Mouse (Mus musculus) urinary bladder, postnatal 14 days (tissue): ENCODE results near the gene Stmn1.
A peak's percentile ranks its signal among the peaks of the same experiment; 100 is the strongest.
"Not testable (repeated sequence)": the region's sequence is repeated elsewhere in the genome, so short reads cannot be mapped to it uniquely, and the experiment has no call there.

Experiments
- DNase-seq: peaks from one replicate; pipeline ENCODE4 v3.0.0; 2021; ENCODE audit warnings: low spot score

Gene Stmn1

DNA sequence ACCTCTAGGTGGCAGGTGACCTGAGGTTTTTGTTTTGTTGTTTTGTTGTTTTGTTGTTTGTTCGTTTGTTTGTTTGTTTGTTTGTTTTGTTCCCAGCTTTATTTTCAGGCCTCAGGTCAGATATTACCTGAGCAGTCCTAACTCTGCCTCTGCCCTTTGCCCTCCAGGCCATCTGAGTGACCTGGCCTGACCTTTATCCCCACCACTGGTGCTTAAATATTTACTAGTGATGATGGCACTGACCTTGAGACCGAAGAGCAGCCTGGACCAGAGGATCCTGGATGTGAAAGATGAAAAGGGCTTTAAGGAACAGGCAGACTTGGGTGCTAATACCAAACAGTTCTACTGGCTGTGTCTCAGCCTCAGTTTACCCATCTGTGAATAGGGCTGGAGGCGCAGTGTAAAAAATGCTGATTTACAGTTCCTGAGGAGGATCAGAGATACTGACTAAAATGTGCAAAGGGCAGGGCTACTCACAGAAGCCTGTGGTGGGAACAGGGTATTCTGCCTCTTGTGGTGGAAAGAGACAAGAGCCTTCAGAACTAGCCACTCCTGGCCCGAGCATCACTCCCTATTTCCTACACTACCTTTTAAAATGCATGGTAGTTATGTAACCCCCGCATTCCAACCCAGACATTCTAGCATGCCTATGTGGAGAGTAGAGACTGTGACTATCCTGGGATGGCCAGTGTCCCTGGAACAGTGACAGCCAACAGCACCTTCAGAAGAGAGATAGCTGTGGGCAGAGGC is 17.2 kb downstream of the Stmn1 start:
- DNase-seq, result no peak

DNA sequence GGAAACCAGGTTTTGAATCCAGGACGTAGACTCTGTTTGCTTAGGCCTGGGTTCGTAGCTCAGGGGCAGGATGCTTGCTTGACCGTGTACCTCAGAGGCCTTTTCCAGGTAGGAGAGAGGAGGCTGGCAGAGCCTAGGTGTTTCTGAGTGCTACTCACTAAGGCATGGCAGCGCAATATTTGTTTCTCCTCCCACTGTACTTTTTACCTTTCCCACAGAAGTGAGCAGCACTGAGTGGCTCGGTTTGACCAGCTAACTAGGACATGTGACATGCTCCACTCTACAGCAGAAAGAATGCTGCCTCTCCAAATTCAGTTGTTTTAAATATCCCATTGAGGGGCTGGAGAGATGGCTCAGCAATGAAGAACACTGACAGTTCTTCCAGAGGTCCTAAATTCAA is 20.1 kb downstream of the Stmn1 start:
- no peak for DNase-seq

DNA sequence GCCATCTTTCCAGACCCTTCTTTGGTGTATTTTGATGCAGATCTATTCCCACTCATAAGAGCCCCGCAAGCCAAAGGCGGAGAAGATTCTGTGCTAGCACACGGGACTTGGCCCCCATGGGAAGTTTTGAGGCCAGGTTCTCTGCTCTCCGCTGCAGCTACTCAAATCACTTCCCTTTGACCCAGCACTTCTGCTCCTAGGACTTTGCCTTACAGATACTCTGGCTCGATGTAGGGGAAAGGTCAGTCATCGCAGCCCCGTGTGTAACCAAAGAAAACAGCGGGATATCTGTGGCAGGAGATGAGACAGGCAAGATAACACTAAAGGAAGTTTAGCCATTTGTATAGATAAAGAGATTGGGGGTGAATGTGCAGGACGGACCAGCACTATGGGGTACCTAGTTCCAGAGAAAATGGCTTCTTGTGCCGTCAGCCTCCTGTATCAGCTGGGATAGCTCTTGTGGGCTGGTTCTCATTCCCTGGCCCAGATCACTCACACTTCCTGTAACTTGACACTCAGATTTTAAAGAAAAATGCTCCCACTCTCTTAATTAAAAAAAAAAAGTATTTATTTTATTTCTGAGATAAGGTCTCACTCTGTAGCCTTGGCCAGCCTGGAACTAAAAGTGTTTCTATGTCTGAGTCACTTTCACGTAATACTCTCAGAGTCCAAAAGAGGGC is 22.0 kb downstream of the Stmn1 start:
- no peak for DNase-seq

DNA sequence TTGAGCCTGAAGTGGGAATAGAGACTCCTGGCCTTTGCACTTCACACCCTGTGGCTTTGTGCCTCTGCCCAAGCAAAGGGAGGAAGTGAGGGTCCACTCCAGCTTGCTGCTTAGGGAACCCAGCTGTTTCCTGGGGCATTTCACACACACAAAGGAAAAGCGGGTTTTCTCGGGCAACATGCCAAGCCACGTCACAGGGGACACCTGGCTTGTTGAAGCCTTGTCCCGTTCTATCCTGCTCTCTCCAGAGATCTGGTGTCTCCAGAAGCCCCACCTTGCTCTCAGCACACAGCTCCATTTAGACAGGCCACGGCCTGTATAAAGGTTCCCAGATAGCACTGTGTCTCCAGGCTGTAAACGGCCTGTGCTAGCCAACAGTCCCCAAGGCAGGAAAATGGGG is 23.6 kb downstream of the Stmn1 start:
- peak; percentile 81 for DNase-seq

DNA sequence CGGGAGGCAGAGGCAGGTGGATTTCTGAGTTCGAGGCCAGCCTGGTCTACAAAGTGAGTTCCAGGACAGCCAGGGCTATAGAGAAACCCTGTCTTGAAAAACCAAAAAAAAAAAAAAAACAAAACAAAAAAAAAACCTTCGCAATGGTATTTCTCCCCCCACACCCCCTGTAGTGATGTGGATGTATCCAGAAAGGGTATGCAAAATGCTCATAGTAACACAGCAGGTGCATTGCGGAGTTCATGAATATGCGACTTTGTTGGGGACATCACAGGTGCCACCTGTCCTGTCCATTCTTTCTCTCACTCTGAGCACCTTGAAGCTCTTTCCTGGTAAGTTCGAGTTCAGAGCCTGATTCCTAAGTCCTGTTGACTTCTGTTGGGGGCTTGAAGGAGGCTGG is 26.0 kb downstream of the Stmn1 start:
- DNase-seq, result not testable (repeated sequence)

DNA sequence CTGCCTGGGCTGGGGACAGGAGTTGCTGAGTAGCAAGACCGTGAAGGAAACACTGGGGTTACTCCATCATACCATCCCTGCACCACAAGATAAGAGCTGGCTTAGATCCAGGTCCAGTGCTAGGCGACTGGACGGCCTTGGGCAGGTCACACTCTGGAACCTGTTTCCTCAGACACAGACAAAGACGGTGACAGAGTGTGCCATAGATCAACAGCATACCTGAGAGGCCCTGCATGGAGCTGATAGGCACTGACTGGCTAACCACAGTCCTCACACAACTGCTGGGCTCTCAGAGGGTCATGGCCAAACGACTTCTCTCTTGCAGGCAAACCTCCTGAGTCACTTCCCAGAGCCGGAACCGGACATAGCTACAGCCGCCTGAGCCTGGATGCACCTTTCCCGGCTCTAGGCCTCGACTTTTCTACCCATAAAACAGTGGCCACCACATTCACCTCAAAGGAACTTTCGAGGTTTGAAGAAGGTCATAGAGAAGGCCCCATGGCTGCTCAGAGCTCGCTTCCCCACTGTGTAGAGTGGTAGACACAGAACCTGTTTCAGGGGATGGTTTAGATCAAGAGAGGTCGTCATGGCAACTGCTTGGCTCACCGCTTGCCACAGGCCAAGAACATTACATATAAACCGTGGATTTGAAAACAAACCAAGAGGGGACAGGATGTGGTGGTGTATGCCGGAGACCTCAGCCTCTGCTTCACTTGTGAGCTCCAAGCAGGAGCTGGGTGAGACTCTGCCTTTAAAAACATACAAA is 26.8 kb downstream of the Stmn1 start:
- DNase-seq, result no peak

DNA sequence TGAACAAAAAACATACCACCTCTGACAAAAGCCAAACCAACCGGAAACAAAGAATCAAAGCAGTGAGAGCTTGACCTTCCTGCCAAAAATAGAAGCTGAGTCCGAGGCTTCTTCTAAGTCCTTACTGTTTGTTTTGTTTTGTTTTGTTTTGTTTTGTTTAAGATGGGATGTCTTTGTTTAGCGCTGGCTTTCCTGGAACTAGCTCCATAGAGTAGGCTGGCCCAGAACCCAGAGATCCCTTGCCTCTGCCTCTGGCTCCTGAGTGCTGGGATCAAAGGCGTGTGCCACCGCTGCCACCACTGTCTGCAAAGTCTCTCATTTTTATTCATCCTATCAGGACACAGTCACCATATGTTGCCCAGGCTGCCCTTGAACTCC is 27.4 kb downstream of the Stmn1 start:
- no peak for DNase-seq

DNA sequence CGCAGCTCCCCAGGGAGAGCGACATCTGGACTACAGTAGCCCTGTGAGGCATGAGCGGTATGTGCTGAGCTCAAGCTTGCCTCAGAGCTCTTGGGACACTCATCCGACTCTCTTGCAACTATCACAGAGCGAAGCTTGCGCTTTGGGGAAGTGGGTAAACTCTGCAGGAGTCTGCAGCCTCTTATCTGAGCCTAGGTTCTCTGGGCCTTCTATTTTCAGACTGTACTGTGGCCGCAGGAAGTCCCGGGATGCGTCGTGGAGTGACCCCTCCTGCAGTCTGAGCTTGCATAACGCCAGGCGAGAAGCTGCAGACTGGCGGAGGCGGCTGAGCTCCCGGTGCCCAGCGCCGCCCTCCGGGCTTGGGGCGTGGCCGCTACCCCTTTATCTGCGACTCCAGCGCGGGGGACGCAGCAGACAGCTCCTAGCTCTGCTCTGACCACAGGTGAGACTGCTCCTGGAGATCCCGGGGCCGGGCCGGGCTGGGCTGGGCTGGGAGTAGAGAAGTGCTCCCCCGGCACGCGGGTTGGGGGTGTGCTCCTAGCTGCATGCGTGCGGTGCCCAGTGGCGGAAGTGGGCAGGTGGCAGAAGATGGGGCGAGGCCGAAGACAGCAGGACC is 28.6 kb downstream of the Stmn1 start, which contains the start of gene Paqr7:
Gene Paqr7, plus strand, starts transcription at position 103 of the 616 bp plus-strand sequence.
- peak; percentile 82 for DNase-seq

DNA sequence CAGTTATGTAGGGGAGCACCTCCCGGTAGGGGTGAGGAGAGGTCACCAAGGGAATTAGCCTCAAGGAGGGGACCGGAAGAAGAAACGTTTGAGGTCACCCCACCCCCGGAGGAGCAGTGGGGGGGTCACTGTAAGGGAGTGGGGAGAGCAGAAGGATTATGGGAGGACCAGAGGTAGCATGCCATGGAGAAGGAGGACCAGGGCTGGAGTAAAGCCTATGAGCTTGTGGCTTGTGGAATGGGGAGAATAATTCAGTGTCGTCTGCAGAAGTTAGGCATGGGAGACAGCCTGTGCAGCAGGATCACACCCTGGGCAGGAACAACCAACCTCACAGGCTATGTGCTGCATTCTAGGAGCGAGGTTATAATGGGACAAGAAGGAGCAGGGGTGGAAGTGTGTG is 29.1 kb downstream of the Stmn1 start:
- DNase-seq, result no peak

DNA sequence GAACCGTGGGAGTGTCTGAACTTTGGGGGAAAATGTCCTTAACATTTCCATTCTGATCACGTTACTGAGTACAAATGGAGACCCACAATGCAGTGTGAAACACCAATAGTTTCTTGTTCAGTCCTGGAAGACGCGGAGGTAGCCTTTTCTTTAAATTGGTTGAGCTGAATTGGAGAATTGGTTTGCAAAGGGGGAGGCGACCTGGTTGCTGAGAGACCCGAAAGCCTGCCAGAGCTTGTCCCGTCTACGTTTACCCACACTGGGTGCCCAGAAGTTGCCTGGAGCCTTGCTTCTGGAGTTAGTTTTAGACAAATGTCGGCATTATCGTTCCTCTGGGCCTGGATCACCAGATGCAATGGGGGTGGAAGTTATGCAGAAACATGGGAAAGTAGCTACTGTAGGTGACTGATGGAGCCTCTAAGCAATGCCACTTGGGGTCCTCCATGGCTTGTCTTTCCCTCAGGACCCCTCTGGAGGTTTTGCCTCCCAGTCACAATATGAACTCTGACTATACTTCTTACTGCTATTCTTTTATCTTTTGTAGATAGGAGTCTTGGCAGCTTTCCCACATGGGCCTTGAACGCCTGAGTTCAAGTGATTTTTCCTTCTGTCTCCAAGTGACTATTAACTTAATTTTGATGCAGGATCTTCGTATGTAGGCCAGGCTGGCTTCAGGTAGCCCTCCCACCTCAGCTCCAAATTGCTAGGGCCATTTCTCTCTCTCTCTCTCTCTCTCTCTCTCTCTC is 30.0 kb downstream of the Stmn1 start:
- no peak for DNase-seq

DNA sequence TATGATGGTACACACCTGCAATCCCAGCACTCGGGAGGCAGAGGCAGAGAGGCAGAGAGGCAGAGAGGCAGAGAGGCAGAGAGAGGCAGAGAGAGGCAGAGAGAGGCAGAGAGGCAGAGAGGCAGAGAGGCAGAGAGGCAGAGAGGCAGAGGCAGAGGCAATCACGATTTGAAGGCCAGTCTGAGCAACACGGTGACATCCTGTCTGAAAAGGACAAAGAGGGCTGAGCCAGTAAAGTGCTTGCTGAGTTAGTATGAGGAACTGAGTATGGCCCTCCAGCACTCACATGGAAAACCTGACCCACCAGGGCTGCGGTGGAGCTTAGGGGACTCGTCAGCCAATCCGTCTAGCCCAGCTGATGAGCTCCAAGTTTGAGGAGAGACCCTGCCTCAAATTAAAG is 30.9 kb downstream of the Stmn1 start:
- not testable (repeated sequence) for DNase-seq

DNA sequence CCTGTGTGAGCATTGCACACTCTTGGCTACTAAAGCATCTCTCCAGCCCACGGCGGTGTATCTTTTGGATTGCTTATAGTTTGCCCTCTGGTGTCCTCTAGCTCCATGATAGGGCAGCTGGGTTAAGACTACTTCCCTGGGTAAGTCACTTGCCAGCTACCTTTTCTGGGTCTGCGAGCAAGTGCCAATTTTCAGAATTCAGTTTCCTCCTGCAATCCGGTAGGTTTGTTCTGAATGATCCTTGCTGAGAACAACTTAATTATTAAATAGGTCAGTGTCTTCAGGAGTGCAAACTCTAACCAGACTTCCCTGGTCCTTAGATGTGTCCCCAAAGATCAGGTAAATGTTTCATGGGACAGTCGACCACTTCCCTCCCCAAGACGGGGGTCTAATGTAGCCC is 33.0 kb downstream of the Stmn1 start:
- no peak for DNase-seq

DNA sequence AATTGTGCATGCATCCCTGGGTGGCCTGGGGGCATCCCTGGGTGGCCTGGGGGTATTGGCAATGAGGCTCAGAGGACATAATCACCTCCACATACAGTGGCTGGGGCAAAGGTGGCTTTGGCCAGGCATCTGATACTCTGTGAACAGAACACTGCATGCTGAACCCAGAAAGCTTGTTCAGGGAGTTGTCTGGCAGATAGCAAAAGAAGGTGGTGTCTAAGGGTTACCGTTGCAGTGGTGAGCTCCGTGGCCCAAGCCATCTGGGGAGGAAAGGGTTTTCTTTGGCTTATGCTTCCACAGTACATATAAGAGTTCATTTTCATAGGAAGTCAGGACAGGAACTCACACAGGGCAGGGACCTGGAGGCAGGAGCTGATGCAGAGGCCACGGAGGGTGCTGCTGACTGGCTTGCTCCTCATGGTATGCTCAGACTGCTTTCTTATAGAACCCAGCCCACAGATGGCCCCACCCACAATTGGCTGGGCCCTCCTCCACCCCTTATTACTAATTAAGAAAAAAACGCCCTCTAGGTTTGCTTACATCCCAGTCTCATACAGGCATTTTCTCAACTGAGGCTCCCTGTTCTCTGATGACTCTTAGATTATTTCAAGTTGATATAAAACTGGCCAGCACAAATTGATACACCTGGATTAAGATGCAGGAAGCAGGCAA is 35.7 kb downstream of the Stmn1 start:
- no peak for DNase-seq

DNA sequence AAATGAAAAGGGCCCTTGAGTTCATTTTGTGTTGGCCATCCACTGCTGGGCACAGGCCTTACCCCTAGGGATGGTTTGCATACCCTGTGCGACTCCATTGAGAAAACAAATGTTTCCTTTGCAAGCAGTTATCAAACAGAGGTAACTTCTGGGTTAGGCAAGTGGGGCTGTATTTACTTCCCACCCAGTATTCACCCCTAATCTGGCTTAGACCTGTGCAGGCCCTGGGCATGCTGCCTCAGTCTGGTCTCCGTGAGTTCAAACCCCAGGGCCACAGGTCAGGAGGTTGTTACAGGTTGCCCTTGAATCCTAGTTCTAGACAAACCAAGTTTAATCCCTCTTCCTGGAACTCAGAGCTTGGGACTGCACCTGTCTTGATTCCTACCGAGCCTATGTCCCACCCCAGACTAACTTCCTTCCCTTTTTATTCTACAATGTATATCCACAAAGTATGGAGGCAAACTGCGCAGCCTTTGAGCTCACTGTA is 37.2 kb downstream of the Stmn1 start:
- no peak for DNase-seq

DNA sequence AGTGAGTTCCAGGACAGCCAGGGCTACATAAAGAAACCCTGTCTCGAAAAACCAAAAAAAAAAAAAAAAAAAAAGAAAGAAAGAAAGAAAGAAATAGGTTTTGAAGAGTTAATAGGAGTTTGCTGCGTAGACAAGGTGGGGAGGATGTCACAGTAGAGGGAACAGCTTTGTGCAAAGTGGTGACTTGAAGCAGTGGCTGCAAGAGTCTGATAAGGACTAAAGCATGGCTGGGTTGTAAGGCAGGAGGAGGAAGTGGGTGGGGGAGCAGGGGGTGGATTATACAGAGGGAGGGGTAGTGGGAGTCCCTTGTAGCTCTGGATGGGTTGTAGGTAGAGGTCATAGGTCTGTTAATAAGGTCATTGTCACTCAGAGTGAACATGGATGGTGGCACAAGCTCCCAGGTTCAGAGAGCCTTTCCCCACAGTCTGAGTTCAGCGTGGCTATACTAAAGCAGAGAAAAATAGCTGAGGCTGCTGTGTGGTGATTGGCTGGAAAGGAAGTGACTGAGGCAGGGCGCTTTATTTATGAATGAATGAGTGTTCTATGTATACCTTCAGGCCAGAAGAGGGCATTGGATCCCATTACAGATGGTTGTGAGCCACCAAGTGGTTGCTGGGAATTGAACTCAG is 38.0 kb downstream of the Stmn1 start:
- DNase-seq, result no peak

DNA sequence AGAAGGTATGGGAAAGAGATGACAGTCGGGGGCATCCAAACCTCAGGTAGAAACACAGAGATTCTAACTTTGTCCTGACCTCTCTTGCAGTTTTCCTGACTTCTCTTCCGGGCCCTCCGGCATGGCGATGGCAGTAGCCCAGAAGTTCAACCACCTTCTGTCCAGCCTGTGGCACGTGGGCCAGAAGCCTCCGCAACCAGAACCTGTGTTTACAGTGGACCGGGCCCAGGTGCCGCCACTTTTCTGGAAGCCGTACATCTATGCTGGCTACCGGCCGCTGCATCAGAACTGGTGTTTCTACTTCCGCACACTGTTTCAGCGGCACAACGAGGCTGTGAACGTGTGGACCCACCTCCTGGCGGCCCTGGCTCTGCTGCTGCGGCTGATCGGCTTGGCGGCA is 38.6 kb downstream of the Stmn1 start:
- no peak for DNase-seq

DNA sequence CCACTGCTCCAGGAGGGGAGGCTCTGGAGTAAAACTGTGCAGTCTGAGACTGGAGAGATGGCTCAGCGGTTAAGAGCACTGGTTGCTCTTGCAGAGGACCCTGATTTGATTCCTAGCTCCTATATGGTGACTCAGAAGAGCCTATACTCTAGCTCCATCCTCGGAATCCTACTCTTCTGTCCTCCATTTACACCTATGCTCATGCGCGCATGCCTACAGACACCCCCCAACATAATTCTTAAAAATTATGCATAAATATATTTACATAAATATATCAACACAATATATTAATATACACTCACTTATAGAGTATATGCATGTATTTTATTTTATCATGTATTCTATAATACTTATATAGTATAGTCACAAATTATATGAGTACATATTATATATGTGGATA is 42.3 kb downstream of the Stmn1 start:
- no peak for DNase-seq

DNA sequence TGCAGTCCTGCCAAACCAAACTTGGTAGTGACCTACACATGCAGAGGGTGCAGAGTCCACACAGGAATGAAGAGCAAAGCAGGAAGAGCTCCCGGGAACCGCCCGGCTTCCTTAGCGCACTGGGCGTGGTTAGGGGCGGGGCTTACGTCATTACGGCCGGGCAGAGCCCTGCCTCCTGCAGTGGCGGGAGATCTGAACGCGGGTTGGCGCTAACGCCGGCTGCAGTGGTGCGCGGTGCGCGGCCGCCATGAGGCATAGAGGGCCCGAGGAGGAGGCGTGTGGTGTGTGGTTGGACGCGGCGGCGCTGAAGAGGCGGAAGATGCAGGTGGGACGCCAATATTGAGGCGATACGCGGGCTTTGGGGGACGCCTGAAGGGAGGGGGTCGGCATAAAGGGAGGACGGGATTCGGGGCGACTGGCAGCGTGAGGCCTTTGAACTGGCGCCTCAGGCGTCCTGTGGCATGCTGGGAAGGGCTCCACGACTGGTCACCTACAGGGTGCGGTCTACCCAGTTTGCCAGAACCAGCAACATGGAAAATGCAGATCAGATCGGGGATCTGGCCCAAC is 42.8 kb downstream of the Stmn1 start, which contains the start of gene Aunip:
Gene Aunip, plus strand, starts transcription at position 155 of the 567 bp plus-strand sequence.
- peak; percentile 94 for DNase-seq

DNA sequence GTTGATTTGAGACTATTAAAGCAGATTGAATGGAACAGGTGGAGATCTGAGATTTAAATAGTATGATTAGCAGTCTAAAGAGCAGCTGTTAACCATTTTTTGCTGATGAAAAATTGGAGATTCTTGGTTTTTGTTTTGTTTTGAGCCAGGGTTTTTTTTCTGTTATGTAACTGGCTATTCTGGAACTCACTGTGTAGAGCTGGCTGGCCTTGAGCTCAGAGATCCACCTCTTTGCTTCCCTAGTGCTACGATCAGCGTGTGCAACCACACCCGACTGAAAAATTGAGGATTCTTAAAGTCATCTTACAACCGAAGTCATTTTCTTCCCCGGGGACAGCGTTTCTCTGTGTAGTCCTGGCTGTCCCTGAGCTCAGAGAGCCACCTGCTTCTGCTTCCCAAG is 43.6 kb downstream of the Stmn1 start:
- no peak for DNase-seq

DNA sequence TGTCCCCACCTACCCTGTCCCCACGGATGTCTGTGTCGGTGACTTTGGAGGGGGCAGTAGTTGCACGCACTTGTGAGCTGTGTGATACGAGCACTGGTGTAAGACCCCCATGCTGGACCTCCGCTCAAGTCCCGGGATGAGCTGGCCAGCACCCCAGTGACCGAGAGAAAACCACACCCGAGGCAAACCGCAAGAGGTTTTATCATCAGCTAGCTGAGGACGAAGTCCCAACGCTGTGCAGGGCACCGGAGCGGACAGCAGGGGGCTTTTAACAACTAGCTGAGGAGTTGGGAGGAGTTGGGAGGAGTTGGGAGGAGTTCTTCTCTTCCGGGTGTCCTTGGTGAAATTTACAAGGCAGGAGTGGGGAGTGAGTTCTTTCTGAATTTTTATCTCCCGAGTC is 44.7 kb downstream of the Stmn1 start:
- peak; percentile 83 for DNase-seq
